Mouse (Mus musculus): ENCODE results near the gene Atp5d.

DNA sequence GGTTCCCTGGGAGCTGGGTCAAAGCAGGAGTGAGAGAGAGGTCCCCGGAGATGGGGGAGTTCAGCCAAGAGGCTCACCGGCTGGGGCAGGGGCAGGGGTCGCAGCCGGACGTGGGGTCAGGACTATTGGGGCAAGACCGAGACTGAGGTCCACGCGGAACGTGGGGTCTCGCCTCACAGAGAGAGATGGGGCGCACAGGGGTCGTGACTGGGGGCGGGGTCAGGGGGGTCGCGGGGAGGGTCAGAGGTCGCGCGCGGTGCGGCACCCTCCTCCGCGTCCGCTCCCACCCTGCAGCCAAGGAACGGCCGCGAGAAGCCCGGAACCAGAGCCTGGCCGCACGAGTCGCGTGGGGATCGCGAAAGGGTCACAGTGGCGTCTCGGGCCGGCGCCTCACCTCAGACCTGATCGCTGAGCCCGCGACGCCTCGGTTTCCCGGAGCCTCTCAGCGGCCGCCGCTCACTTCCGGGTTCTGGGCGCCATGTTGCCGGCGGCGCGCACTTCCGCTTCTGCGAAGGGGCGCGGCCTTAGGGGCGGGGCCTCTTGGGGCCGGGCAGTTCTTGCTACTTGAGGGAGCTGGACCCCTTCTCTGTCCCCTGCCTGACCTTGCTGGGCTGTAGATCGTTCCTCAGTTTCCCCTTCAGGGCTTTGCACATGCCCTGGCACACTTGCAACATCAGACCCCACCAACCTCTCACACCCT, 36.1 kb upstream of the Atp5d start:
- TF ChIP-seq POLR2A (IDR thresholded peaks at IDR 0.05; ENCODE audit: low read depth, low read length) (peak; percentile 91), CTCF (IDR thresholded peaks at IDR 0.05; ENCODE audit: extremely low read depth, insufficient read length, insufficient replicate concordance, low read depth, low read length) (no peak)
